Mouse (Mus musculus): Measurements from ENCODE around the gene Uba5.

Uba5 gene

GRCm38 (mm10) chr9:104062430-104063243 lies at the start of gene Uba5:
Gene Uba5 (minus strand): TSS chr9:104063134.
- DNase-seq = peak; percentile 80

GRCm38 (mm10) chr9:104109151-104109550 lies 46.2 kb upstream of the Uba5 start:
- DNase-seq = no peak

GRCm38 (mm10) chr9:104108571-104109143 lies 45.7 kb upstream of the Uba5 start:
- no peak for DNase-seq

GRCm38 (mm10) chr9:104107482-104107881 lies 44.5 kb upstream of the Uba5 start:
- no peak for DNase-seq

- DNase-seq = no peak
Measured at GRCm38 (mm10) chr9:104106930-104107329, 44.0 kb upstream of the Uba5 start.

- no peak for DNase-seq
Measured at GRCm38 (mm10) chr9:104104986-104105385, 42.1 kb upstream of the Uba5 start.

- DNase-seq = no peak
Measured at GRCm38 (mm10) chr9:104102901-104103300, 40.0 kb upstream of the Uba5 start.

GRCm38 (mm10) chr9:104102301-104102700 lies 39.4 kb upstream of the Uba5 start:
- DNase-seq = no peak

- DNase-seq = no peak
Measured at GRCm38 (mm10) chr9:104101458-104101857, 38.5 kb upstream of the Uba5 start.

GRCm38 (mm10) chr9:104100822-104101221 lies 37.9 kb upstream of the Uba5 start:
- peak; percentile 14 for DNase-seq

GRCm38 (mm10) chr9:104099060-104099459 lies 36.1 kb upstream of the Uba5 start:
- no peak for DNase-seq

- peak; percentile 66 for DNase-seq
Measured at GRCm38 (mm10) chr9:104098256-104098655, 35.3 kb upstream of the Uba5 start.

GRCm38 (mm10) chr9:104092945-104093344 lies 30.0 kb upstream of the Uba5 start:
- DNase-seq = no peak

- peak; percentile 85 for DNase-seq
Measured at GRCm38 (mm10) chr9:104088555-104088954, 25.6 kb upstream of the Uba5 start.

- no peak for DNase-seq
Measured at GRCm38 (mm10) chr9:104085730-104086429, 22.9 kb upstream of the Uba5 start.

- DNase-seq = no peak
Measured at GRCm38 (mm10) chr9:104080038-104080437, 17.1 kb upstream of the Uba5 start.

- DNase-seq = peak; percentile 66
Measured at GRCm38 (mm10) chr9:104079379-104079778, 16.4 kb upstream of the Uba5 start.

GRCm38 (mm10) chr9:104078780-104079179 lies 15.8 kb upstream of the Uba5 start:
- DNase-seq = no peak

GRCm38 (mm10) chr9:104075808-104076207 lies 12.9 kb upstream of the Uba5 start:
- no peak for DNase-seq

- DNase-seq = no peak
Measured at GRCm38 (mm10) chr9:104070863-104071604, 8.1 kb upstream of the Uba5 start.

- DNase-seq = no peak
Measured at GRCm38 (mm10) chr9:104070241-104070640, 7.3 kb upstream of the Uba5 start.

- DNase-seq = no peak
Measured at GRCm38 (mm10) chr9:104064571-104064970, 1.6 kb upstream of the Uba5 start.

Data from lung, postnatal 10 days (tissue).